Mouse (Mus musculus): ENCODE results near the gene S100a14.
A peak's percentile ranks its signal among the peaks of the same experiment; 100 is the strongest.

S100a14 gene

DNA sequence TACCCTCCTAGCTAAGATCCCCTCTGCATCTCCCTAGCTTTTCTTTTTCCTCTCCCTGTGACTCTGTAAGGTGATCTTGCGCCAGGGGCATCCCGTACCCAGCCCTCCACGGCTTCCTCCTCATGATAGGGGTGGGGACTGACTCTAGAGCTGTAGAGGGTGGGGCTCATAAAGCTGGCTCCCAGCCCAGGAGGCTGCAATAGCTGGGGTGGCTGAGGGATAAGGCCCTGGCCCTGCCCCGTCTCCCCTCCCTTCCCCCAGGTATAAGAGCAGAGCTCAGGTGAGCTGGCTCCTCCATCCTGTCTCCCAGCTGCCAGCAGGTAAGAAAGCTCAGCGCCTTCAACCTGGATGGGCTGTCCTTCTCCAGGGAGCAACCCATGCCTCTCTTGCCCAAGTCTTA is at the start of gene S100a14:
Gene S100a14, plus strand, starts transcription at position 277 of the 400 bp plus-strand sequence.
- no peak for DNase-seq

GRCm38 (mm10) chr3:90486998-90487397 is 39.7 kb upstream of the S100a14 start:
- DNase-seq = no peak

DNA sequence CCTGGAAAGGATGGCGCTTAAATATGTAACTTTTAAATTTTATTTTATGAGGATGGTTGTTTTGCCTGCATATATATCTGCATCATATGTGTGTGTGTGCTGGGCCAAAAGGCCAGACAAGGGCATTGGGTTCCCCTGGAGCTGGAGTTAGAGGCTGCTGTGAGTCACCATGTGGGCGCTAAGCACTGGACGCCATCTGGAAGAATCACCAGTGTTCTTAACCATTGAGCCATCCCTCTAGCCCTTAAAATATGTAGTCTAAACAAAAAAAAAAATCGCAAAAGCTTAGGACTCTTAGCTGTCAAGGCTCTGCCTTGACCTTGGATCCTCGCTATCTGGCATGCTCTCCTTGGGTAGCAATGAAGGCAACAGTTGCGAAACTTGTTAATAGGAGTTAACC is 38.1 kb upstream of the S100a14 start:
- DNase-seq = no peak

DNA sequence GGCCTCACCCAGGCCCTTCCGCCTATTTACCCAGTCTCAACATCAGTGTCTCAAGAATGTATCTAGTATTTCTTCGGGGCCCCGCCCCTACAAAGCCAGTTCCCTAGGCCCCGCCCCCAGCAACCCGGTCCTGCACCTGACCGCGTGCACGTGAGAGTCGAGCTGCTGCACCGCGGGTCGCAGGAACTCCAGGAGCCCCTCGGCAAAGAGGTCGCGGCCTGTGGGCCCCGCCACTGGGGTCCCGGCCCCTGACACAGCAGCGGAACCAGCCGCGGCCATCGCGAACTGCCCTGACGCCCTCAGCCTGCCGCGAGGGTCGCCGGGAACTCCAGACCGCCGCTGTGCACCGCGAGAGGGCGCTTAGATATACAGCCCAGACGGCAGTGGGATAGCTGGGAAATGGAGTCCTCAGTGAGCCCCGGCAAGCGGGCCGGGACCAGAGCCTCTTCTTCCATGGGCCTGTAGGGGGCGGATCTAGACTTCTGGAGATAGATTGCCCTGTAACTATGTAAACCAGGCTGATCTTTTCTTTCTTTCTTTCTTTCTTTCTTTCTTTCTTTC is 35.9 kb upstream of the S100a14 start, which contains the start of gene Snapin:
Gene Snapin, minus strand, starts transcription at position 338 of the 561 bp plus-strand sequence.
- peak; percentile 96 for DNase-seq

- peak; percentile 58 for DNase-seq
Measured at GRCm38 (mm10) chr3:90491350-90491749, 35.3 kb upstream of the S100a14 start.

- no peak for DNase-seq
Measured at GRCm38 (mm10) chr3:90493831-90494540, 32.7 kb upstream of the S100a14 start.

DNA sequence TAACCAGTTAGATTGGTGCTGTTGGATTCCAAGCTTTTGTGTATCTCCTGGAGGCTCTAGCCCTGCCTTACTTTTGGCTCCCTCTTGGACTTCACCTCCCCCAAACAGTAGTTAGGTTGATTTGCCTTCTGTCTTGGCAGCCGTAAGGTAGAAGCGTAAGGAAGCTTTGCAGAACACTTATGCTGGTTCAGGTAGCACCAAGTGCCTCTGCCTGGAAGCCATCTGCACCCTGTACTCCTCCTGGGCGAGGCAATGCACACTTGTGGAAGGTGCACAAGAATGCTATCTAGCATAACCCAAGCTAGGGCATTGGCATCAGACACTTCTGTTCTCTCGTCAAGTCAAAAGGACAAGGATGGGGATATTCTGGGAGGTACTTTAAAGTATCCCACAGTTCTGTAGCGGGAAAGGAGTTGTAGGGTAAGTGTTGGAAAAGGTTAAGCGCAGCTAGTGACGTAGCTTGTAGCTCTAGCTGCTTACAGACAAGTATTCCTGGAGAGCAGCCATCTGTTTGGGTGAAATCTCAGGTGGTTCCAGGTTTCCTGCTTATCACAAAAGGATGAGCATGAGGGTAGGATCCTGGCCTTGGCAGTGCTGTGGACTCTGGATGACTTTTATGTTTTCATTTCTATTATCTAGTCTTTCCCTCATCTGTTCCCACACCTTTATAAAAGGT is 30.7 kb upstream of the S100a14 start:
- DNase-seq = no peak

DNA sequence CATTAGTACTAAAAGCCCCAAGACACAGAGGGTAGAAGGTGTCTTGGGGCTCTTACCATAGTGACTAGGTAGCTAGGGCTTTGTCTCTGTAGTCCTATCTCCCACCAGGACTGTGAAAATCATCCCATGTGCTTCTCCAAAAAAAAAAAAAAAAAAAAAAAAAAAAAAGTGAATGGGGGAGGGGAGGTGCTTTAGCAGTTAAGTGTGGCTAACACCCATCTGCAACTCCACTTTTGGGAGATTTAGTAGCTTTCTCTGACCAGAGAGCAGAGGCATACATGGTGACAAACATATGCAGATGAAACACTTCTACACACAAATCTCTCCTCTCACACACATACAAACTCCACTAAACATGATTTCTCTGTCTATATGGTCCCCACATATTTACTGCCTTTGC is 29.1 kb upstream of the S100a14 start:
- DNase-seq = no peak

DNA sequence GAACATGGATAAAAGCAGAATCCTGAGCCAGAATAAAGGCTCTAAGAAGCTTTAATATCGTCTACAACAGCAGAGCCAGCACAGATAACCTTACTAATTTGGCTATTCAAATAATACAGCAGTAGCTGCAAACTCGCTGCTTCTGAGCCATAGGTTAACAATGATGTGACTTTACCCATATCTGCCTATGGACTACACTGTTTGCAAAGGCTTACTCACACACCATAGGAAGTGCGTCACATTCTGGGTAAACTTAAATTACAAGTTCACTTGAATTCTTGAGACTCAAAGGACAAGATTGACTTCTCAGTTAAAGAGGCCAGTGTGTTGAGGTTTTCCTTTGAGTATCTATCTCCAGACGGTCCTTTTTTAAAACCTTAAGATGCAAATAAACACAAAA is 23.2 kb upstream of the S100a14 start:
- DNase-seq = no peak

DNA sequence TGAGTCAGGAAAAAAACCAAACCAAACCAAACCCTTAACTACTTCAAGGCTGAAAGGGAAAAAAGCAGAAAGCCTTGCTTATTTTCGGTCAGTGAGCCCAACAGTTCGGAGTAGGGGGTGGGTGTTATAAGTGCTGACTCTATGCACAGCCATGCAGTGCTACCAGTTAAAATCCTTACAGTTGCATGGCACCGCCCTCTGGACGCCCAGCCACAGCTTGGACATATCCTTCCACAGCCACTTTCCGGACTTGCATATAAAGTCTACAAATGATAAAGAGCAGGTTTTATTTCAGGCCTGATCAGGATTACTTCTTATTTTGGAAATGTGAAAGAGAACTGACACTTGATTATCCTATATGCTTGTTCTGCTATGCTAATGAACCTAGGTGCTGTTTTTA is 21.4 kb upstream of the S100a14 start:
- no peak for DNase-seq

DNA sequence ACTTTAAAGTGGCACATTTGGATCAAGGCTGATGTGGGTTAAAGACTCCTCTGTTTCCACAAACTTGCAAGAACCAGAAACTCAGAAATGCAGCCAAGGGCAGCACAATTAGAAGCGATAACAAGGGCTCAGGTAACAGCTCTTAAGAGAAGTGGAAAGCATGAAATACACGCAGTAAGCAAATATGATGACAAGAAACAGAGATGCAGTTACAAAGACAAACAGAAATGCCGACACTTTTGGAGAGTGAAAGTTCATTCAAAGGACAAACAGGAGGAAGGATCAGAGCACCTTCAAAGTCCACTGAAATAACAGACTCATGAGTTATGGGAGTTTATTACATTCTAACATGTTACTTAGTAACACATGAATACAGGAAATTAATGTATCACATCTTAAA is 20.3 kb upstream of the S100a14 start:
- no peak for DNase-seq

GRCm38 (mm10) chr3:90508287-90508949 is 18.2 kb upstream of the S100a14 start:
- DNase-seq = no peak

GRCm38 (mm10) chr3:90508950-90509746 is 17.5 kb upstream of the S100a14 start, which contains the start of gene Chtop:
Chtop (minus strand) TSS chr3:90509498.
- peak; percentile 99 for DNase-seq

DNA sequence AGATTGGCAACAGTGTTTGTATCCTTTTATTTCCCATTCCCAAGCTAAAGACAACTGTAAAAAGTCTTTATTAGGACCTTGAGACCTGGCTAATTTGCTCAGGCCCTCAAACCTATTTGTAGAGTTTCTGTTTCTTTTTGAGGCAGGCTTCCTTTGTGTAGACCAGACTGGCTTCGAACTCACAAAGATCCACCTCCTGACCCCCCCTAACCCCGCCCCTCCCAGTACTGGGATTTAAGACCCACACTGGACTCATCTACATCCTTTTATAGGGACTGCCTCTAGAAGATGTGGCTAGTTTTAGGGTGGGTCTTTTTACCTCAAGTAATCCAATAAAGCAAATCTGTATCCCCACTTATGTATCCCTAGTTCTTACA is 16.9 kb upstream of the S100a14 start:
- no peak for DNase-seq

DNA sequence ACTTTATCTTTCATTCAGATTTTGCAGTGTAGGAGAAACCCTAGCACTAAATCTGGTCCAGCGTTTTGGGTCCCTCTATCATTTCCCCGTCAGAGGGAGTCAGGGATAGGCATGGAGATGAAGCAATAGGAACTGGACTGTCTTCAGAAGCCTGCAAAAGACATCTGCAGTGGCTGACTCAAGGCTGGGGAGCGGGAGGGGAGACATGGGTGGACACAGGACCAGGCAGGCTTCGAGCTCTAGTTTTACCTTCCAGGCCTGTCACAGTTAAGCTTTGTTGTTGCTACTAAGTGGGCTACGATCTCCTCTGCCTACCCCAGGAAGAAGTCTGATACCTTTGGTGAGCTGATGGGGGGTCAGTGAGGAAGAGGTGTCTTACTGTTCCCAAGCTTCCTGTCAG is 14.4 kb upstream of the S100a14 start:
- no peak for DNase-seq

GRCm38 (mm10) chr3:90512948-90513642 is 13.6 kb upstream of the S100a14 start:
- no peak for DNase-seq

DNA sequence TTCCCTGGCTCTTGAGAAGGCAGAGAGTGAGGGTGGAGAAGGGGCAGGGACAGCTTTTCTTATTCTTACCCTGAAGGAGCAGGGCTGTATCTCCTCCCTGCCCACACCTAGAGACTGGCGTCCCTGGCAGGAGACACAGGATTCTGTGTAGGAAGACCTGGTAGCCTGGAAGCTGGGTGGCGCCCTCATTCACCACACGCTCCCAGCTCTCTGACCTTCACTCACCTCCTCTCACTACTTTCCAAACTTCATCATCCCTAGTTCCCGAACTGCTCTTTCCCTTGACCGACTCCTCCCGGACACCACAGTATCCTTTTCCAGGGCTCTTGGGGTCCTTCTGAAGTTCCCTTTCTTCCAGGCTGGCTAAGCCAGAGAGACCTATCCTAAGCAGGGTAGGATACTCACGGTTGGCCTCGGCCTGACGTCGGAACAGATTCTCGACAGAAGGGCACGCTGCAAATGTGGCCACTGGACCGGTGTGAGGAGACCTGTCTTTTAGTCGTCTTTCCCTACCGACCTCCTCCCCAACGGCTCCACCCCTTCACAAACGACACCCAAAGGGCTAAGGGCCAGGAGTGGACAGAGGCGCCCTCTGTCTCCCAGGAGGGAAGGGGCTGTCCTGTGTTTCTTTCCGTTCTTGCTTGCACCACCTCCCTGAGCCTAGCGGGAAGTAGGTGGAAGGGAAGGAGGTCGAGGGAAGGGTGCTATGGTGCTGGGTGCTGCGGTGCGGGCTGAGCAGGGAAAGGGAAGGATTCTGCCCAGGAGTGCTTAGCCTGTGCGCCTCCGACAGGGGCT is 12.7 kb upstream of the S100a14 start, which contains the start of the genes S100a1 and S100a13:
Gene S100a1, minus strand, starts transcription at position 597 of the 795 bp plus-strand sequence.
Gene S100a13, plus strand, starts transcription at position 640 of the 795 bp plus-strand sequence.
- peak; percentile 34 for DNase-seq

DNA sequence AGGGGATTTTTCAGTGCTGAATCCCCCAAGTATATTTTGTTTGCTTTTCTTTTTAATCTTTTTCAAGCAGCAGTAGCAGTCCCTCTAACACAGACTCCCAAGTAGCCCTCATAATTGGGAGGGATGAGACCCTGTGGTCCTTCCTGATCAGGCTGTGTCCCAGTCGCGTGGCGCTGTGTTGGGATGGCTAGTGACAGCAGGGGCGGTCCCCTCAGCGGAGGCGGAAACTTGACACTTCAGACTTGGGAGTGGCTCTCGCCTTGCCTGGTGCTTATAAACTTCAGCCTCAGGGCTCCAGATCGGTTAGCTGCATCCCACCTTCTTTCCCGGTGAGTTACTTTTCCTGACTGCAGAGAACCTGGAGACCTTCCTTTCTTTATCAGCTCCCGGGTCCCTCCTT is 12.0 kb upstream of the S100a14 start:
- peak; percentile 68 for DNase-seq

- no peak for DNase-seq
Measured at GRCm38 (mm10) chr3:90515242-90515641, 11.4 kb upstream of the S100a14 start.

DNA sequence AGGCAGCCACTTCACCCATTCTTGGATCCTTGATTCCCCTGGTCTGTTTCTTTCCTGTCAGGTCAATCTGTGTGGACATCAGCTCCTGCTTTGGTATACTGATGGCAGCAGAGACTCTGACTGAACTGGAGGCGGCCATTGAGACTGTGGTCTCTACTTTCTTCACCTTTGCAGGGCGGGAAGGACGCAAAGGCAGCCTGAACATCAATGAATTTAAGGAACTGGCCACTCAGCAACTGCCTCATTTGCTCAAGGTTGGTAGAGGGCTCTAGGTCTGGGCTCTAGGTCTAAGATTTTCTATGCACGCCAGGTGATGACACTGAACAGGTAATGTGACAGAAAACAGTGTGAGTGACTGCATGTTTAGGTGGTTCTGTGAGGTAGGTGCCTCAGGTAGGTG is 10.9 kb upstream of the S100a14 start:
- no peak for DNase-seq

DNA sequence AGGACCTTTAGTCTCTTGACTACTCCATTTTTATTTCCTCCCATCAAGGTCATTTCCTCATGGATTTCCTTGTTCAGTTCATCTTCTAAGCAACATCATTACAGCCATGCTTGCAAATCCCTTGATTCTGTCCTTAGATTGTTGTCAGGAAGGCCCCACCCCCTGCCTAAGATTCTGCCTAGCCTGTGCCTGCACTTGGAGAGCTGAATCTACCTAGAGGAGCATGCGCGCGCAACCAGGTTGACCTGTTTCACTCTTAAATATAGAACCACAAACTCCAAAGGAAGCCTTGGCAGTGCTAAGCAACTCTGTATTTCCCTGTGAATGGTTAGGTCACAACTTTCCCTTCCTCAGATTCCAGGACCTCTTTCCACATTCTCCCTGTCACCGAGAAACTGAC is 8.9 kb upstream of the S100a14 start:
- DNase-seq = no peak

Measured in thymus, postnatal 25 days (tissue).